Mouse (Mus musculus) erythroblast, embryonic 14.5 days (primary cell): ENCODE measurements around the gene Exoc6b. TPM values are rescaled to one million over a fixed set of nuclear protein-coding genes. Genes with fewer than 3 reads are reported as not detected.

ENCODE experiments used
- H3K27me3 ChIP-seq: 2 replicates; pipeline ENCODE4 v1.6.1; 2012; ENCODE audit warnings: inconsistent platforms; ENCODE audit not compliant: control insufficient read depth
- H3K36me3 ChIP-seq: 2 replicates; pipeline ENCODE4 v1.6.1; 2012; ENCODE audit warnings: mild to moderate bottlenecking, inconsistent platforms; ENCODE audit not compliant: control insufficient read depth
- H3K4me1 ChIP-seq: 2 replicates; pipeline ENCODE4 v1.6.1; 2012; ENCODE audit warnings: inconsistent platforms; ENCODE audit not compliant: control insufficient read depth
- H3K4me3 ChIP-seq: replicated peaks from 2 replicates; pipeline ENCODE3; 2012; ENCODE audit warnings: moderate library complexity, mild to moderate bottlenecking, inconsistent platforms
- H3K9me3 ChIP-seq: 2 replicates; pipeline ENCODE4 v1.6.1; 2012; ENCODE audit warnings: low read length, inconsistent platforms, mixed read lengths; ENCODE audit not compliant: control insufficient read depth
- GATA1 ChIP-seq: IDR thresholded peaks from 2 replicates; pipeline ENCODE4 v1.6.1; 2012; ENCODE audit warnings: low read length, inconsistent platforms, mixed read lengths
- TAL1 ChIP-seq: IDR thresholded peaks from 3 replicates; pipeline ENCODE4 v1.6.1; 2012; ENCODE audit warnings: low read length, inconsistent platforms, mixed read lengths
- polyA plus RNA-seq: library from polyadenylated mRNA; stranded (reverse); fragments of >175 nt; gene quantifications from 2 replicates; pipeline ENCODE4 v1.2.3, GENCODE M21; 2012

Exoc6b gene
- polyA plus RNA-seq, 1 experiment = not detected

- Histone ChIP-seq H3K36me3 (no peaks in the 10 kb centered on the region), H3K27me3 (no peaks in the 10 kb centered on the region), H3K9me3 (no peaks in the 10 kb centered on the region), H3K4me3 (no peak overlapping the region), H3K4me1 (peaks cover 7% of the 10 kb centered on the region)
- no peak for TF ChIP-seq GATA1
- TF ChIP-seq TAL1 = no peak
Observed at GRCm38 (mm10) chr6:85074996-85075395, 5.7 kb upstream of the Exoc6b start.

- Histone ChIP-seq H3K9me3 (no peaks in the 10 kb centered on the region), H3K36me3 (no peaks in the 10 kb centered on the region), H3K4me3 (peak overlapping the region; percentile 76), H3K27me3 (peaks cover 26% of the 10 kb centered on the region), H3K4me1 (peaks cover 14% of the 10 kb centered on the region)
- no peak for TF ChIP-seq TAL1
- TF ChIP-seq GATA1 = no peak
Observed at GRCm38 (mm10) chr6:85068322-85069022, 841 bp downstream of the Exoc6b start.

- no peaks in the 10 kb centered on the region for H3K4me1 ChIP-seq
- no peaks in the 10 kb centered on the region for H3K9me3 ChIP-seq
- no peak for TF ChIP-seq GATA1
- no peak for TF ChIP-seq TAL1
- H3K36me3 ChIP-seq = no peaks in the 10 kb centered on the region
- H3K4me3 ChIP-seq = no peak overlapping the region
- no peaks in the 10 kb centered on the region for H3K27me3 ChIP-seq
Observed at GRCm38 (mm10) chr6:85057641-85058040, 11.7 kb downstream of the Exoc6b start.

- Histone ChIP-seq H3K9me3 (no peaks in the 10 kb centered on the region), H3K36me3 (no peaks in the 10 kb centered on the region), H3K4me3 (no peak overlapping the region), H3K4me1 (no peaks in the 10 kb centered on the region), H3K27me3 (no peaks in the 10 kb centered on the region)
- TF ChIP-seq TAL1 = no peak
- no peak for TF ChIP-seq GATA1
Observed at GRCm38 (mm10) chr6:85051109-85051508, 18.2 kb downstream of the Exoc6b start.

GRCm38 (mm10) chr6:85046531-85046930 lies 22.8 kb downstream of the Exoc6b start:
- no peaks in the 10 kb centered on the region for H3K27me3 ChIP-seq
- H3K4me1 ChIP-seq = no peaks in the 10 kb centered on the region
- no peaks in the 10 kb centered on the region for H3K36me3 ChIP-seq
- no peaks in the 10 kb centered on the region for H3K9me3 ChIP-seq
- no peak overlapping the region for H3K4me3 ChIP-seq
- TF ChIP-seq GATA1 (no peak), TAL1 (no peak)

GRCm38 (mm10) chr6:85044621-85045152 lies 24.6 kb downstream of the Exoc6b start:
- TF ChIP-seq TAL1 (no peak), GATA1 (no peak)
- Histone ChIP-seq H3K27me3 (no peaks in the 10 kb centered on the region), H3K36me3 (no peaks in the 10 kb centered on the region), H3K4me1 (no peaks in the 10 kb centered on the region), H3K9me3 (no peaks in the 10 kb centered on the region), H3K4me3 (no peak overlapping the region)

GRCm38 (mm10) chr6:85037677-85038076 lies 31.6 kb downstream of the Exoc6b start:
- TF ChIP-seq GATA1 = no peak
- no peak for TF ChIP-seq TAL1
- Histone ChIP-seq H3K27me3 (no peaks in the 10 kb centered on the region), H3K9me3 (no peaks in the 10 kb centered on the region), H3K4me1 (no peaks in the 10 kb centered on the region), H3K4me3 (no peak overlapping the region), H3K36me3 (no peaks in the 10 kb centered on the region)

GRCm38 (mm10) chr6:85029671-85030070 lies 39.6 kb downstream of the Exoc6b start:
- no peaks in the 10 kb centered on the region for H3K9me3 ChIP-seq
- TF ChIP-seq GATA1 = no peak
- TF ChIP-seq TAL1 = no peak
- no peaks in the 10 kb centered on the region for H3K4me1 ChIP-seq

GRCm38 (mm10) chr6:85024403-85024802 lies 44.9 kb downstream of the Exoc6b start:
- H3K9me3 ChIP-seq = no peaks in the 10 kb centered on the region
- H3K27me3 ChIP-seq = no peaks in the 10 kb centered on the region
- no peak overlapping the region for H3K4me3 ChIP-seq
- no peaks in the 10 kb centered on the region for H3K4me1 ChIP-seq
- TF ChIP-seq GATA1 = no peak
- TF ChIP-seq TAL1 = no peak
- H3K36me3 ChIP-seq = no peaks in the 10 kb centered on the region

More at GRCm38 (mm10) chr6:85029671-85030070, 39.6 kb downstream of the Exoc6b start:
- Histone ChIP-seq H3K36me3 (no peaks in the 10 kb centered on the region), H3K4me3 (no peak overlapping the region), H3K27me3 (no peaks in the 10 kb centered on the region)

GRCm38 (mm10) chr6:85017011-85017410 lies 52.3 kb downstream of the Exoc6b start:
- no peak for TF ChIP-seq TAL1
- TF ChIP-seq GATA1 = no peak
- H3K27me3 ChIP-seq = no peaks in the 10 kb centered on the region
- no peaks in the 10 kb centered on the region for H3K36me3 ChIP-seq
- H3K4me3 ChIP-seq = no peak overlapping the region
- H3K4me1 ChIP-seq = no peaks in the 10 kb centered on the region
- no peaks in the 10 kb centered on the region for H3K9me3 ChIP-seq
